Mouse (Mus musculus) CD8-positive naive resting alpha-beta T cell, adult 2 months (primary cell): Measurements from ENCODE around the gene Qtrt2.

ENCODE experiments used
- DNase-seq, 2 experiments: peaks; one replicate each; pipeline ENCODE4 v3.0.0; 2022; ENCODE audit warnings: low read depth in 2 of 2, low spot score in 2 of 2

The Qtrt2 gene

DNA sequence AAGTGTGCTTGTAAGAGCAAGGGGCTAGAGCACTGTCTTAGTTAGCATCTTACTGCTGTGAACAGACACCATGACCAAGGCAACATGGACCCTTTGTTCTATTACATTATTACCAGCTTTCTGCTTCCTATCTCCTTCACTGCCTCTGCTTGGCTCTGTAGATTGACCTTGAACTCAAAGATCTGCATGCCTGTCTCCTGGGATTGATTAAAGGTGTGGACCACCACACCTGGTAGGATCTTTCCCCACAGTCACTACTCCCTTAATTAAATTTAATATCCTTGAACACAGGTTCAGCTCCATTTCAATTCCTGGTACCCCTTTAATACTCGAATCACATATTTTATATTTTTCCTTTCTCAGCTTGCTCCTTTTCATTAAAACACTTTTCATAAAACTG lies 763 bp downstream of the Qtrt2 start:
- no peak for DNase-seq

- DNase-seq = no peak
These were observed 1.5 kb downstream of the Qtrt2 start for GRCm38 (mm10) chr16:43925001-43925558.

- no peak for DNase-seq
These were observed 4.0 kb downstream of the Qtrt2 start for GRCm38 (mm10) chr16:43922630-43923029.

GRCm38 (mm10) chr16:43922024-43922423 lies 4.6 kb downstream of the Qtrt2 start:
- DNase-seq = no peak

DNA sequence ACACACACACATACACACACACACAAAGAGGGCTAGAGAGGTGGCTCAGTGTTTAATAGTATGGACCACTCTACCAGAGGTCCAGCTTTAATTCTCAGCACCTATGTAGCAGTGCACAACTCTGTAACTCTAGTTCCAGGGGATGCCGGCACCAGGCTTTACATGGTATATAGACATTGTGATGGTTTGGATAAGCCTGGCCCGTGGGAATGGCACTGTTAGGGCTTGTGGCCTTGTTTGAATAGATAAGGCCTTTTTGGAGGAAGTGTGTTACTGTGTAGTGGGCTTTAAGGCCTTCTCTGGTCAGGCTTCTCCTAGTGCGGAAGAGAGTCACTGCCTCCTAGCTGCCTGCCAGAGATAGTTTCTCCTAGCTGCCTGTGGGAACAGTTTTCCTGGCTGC lies 7.7 kb downstream of the Qtrt2 start:
- DNase-seq = no peak

GRCm38 (mm10) chr16:43908881-43909280 lies 17.7 kb downstream of the Qtrt2 start:
- DNase-seq = no peak

- DNase-seq = no peak
These were observed 26.0 kb downstream of the Qtrt2 start for GRCm38 (mm10) chr16:43900571-43900970.

DNA sequence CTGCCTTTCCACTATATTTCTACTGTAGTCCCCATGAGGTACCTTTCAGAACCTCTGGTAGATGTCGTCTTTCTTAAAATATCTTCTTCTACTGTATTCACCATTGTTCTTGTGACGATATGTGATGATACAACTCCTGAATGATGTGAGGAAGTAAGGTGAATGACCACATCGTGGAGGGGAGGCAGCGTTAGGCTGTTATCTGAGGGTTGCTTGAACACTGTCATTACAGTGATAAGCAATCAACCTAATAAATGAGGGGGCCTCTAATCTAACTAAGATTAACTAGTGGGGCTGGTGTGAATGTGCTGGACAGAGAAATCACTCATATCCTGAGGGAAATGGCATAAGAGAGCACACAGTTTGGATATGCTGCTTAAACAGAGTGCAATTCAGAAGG lies 26.5 kb downstream of the Qtrt2 start:
- no peak for DNase-seq

- no peak for DNase-seq
These were observed 32.1 kb downstream of the Qtrt2 start for GRCm38 (mm10) chr16:43894501-43894900.

- no peak for DNase-seq
These were observed 35.8 kb downstream of the Qtrt2 start for GRCm38 (mm10) chr16:43890747-43891336.

GRCm38 (mm10) chr16:43890005-43890336 lies 36.6 kb downstream of the Qtrt2 start:
- no peak for DNase-seq

DNA sequence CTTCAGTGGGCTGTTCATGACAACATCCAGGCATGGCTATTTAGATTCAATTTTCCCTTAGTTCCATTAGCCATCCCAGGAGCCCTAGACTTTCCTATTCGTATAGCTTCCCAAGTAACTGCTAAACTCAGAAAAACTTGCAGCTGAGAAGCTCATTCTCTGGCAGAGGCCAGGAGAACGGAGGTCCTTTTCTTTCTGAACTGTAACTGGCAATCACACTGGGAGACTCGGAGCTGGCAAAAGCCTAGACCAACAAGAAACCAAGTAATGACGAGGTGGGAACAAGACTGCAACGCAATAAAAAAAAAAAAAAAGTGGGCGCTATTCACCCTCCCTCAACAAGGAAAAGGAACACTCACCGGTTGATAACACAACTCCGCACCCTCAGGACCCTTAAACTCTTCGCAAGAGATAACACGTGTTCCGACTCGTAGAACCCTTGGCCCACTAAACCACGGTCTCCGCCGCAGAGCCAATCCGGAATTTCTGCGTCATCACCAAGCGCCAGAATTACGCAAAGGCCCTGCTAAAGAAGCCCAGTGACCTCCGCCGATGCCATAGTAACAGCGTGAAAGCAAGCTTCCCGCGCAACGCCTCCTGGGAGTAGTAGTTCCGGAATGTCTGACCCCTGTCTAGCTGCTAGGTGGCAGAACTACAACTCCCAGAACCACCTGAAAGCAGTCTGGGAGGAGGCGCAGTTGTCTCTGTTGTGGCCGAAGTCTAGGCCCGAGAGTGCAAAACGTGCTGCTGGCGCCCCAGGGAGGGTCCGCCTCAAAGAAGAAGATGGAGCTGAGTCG lies 37.2 kb downstream of the Qtrt2 start, which contains the start of gene Ccdc191:
TSS of gene Ccdc191 (plus strand) at position 593 of the 797 bp plus-strand sequence.
- peak; percentile 97 to 99 for DNase-seq

DNA sequence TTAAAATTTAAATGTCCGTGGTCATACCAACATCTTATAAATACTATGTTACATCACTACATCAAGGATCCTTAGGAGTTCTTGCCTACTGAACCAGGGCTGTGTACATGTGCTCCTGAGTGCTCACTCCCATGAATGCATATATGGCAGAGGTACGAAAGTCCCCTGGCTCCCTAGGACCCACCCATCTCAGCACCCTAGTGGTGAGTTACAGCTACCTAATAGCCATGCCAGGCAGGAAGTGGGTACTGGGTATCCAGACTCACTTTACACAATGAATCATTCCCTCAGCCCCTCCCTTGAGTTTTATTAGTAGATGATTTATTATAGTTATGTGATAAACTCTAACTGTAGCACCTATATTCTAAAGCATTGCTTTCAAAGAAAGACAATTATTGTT lies 44.3 kb downstream of the Qtrt2 start:
- DNase-seq = no peak

DNA sequence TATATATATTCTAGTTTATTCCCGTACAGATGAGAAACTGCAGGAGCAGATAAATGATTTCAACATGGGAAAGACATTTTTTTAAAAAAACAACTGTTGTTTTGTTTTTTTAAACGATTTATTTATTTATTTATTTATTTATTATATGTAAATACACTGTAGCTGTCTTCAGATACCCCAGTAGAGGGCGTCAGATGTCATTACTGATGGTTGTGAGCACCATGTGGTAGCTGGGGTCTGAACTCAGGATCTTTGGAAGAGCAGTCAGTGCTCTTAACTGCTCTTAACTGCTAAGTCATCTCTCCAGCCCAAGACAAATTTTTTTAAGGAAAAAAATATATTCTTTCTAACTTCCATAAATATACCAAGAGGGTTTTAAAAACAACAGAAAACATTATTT lies 45.0 kb downstream of the Qtrt2 start:
- DNase-seq = no peak

- DNase-seq = no peak
These were observed 46.8 kb downstream of the Qtrt2 start for GRCm38 (mm10) chr16:43879769-43880168.

DNA sequence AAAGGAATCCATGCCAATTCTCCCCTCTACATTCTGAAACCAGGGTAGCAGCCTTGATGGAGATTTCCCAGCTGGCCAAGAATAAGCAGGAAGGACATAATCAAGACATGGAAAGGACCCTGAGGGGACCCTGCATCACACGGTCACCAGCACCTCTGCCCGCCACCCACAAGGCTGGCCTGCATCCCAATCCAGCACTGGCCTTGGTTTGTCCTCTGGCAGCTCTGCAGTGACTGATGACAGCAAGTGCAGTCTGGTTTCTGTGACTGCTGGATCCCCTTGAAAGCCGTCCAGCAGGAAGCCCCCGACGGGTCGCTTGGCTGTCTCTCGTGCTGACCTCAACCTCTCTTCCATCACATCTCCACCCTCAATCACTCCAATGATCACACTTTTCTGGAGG lies 55.2 kb downstream of the Qtrt2 start:
- DNase-seq = no peak

DNA sequence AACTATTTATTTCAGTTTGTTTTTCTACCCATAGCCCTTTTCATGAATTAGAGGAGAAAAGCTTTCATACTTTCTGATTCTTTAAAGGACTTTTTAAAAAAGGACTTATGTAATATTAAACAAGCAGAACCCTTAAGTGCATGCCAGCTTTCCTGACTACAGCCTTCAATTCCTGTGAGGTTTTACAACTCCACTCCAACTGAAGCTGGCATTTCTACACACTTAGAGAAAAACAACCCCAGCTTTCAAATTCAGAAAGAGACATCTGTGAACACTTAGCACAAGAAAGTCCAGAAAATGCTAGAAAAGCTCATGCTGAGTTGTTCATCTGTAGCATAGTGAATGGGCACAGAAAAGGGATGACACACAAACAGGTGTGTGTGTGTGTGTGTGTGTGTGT lies 56.8 kb downstream of the Qtrt2 start:
- DNase-seq = no peak

GRCm38 (mm10) chr16:43860624-43861023 lies 66.0 kb downstream of the Qtrt2 start:
- no peak for DNase-seq

- no peak for DNase-seq
These were observed 67.6 kb downstream of the Qtrt2 start for GRCm38 (mm10) chr16:43858941-43859476.

DNA sequence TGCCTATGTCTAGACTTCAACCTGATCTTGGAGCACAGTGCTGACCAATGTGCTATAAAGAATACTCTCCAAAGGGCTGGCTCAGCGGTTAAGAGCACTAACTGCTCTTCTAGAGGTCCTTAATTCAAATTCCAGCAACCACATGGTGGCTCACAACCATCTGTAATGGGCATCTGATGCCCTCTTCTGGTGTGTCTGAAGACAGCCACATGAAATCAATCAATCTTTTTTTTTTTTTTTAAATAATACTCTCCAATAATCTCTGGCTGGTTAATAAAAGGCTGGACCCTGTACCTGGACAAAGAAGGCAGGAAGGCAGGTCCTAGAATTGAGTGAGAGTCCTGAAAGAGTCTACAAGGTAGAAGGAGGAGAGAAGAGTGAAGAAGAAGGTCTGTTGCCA lies 76.8 kb downstream of the Qtrt2 start:
- DNase-seq = no peak

DNA sequence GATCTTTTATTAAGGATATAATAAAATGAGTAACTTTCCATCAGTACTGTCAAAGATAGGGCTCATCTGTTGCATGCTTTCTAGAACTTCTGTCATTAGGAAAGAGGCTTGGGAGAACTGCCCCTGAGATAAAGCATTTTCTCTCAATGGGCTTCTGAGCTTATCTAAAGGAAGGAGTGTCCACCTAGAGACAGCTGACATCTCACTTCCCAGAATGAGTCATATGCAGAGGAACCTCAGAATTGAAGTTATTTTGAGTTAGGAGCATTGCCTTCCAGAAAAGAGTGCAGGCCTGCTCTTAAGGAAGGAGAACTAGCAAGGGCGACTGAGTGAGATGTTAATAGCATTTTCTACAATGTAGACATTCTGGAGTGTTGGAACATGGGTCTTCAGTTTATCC lies 85.4 kb downstream of the Qtrt2 start:
- DNase-seq = no peak

DNA sequence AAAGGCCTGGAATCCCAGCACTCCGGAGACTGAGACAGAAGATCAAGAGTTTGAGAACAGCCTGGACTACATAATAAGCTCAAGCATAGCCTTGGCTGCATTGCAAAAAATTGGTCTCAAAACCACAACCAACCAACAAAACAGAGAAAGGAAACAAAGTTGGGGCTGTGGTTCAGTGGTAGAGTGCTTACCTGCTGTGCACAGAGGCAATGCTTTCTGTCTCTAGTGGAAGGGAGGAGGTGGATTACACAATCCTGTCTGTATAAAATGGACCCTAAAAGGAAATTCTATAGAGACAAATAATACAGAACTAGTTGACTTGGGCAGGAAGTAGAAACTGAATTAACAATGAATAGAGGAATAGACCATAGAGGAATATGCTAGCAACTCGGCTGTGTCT lies 94.7 kb downstream of the Qtrt2 start:
- no peak for DNase-seq
